Mouse (Mus musculus): ENCODE results near the gene Znhit1.

DNA sequence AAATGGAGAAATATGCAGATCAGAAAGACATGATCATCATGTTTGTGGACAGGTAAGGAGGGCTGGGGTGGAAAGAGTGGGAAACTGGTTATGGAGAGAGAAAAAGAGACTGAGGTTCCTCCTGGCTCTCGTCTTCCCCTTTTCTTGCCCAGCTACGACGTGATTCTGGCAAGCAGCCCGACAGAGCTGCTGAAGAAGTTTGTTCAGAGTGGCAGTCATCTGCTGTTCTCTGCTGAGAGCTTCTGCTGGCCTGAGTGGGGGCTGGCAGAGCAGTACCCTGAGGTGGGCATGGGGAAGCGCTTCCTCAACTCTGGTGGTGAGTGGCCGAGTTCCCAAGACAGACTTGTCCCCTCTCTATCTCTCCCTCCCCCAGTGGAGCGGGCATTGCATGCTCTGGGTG is 599 bp upstream of the Znhit1 start:
- TF ChIP-seq CTCF (IDR thresholded peaks at IDR 0.05; ENCODE audit: low read depth) (no peak), EP300 (IDR thresholded peaks at IDR 0.05; ENCODE audit: low read depth) (no peak)

All from heart, postnatal 0 days (tissue).